Mouse (Mus musculus): ENCODE data around the gene Rbm20.
"Not testable (repeated sequence)": the region's sequence is repeated elsewhere in the genome, so short reads cannot be mapped to it uniquely, and the experiment has no call there.

Gene Rbm20

GRCm38 (mm10) chr19:53791751-53792720 lies 114.9 kb downstream of the Rbm20 start:
- DNase-seq (ENCODE audit: low read depth): no peak

- DNase-seq (ENCODE audit: low read depth): no peak
Observed at GRCm38 (mm10) chr19:53792976-53793897, 116.1 kb downstream of the Rbm20 start.

GRCm38 (mm10) chr19:53793994-53794890 lies 117.1 kb downstream of the Rbm20 start:
- DNase-seq (ENCODE audit: low read depth): no peak

- DNase-seq (ENCODE audit: low read depth): no peak
Observed at GRCm38 (mm10) chr19:53794996-53795395, 117.9 kb downstream of the Rbm20 start.

- no peak for DNase-seq (ENCODE audit: low read depth)
Observed at GRCm38 (mm10) chr19:53796020-53796419, 118.9 kb downstream of the Rbm20 start.

GRCm38 (mm10) chr19:53797770-53798169 lies 120.7 kb downstream of the Rbm20 start:
- DNase-seq (ENCODE audit: low read depth): no peak

- DNase-seq (ENCODE audit: low read depth): peak; percentile 34
Observed at GRCm38 (mm10) chr19:53799885-53800284, 122.8 kb downstream of the Rbm20 start.

- DNase-seq (ENCODE audit: low read depth): peak; percentile 87
Observed at GRCm38 (mm10) chr19:53800365-53800999, 123.4 kb downstream of the Rbm20 start.

GRCm38 (mm10) chr19:53801380-53801779 lies 124.3 kb downstream of the Rbm20 start:
- DNase-seq (ENCODE audit: low read depth): no peak

- peak; percentile 68 for DNase-seq (ENCODE audit: low read depth)
Observed at GRCm38 (mm10) chr19:53801789-53802683, 124.9 kb downstream of the Rbm20 start.

GRCm38 (mm10) chr19:53803954-53804353 lies 126.8 kb downstream of the Rbm20 start:
- DNase-seq (ENCODE audit: low read depth): peak; percentile 51

- DNase-seq (ENCODE audit: low read depth): no peak
Observed at GRCm38 (mm10) chr19:53805063-53805462, 128.0 kb downstream of the Rbm20 start.

GRCm38 (mm10) chr19:53806126-53806525 lies 129.0 kb downstream of the Rbm20 start:
- DNase-seq (ENCODE audit: low read depth): no peak

- DNase-seq (ENCODE audit: low read depth): not testable (repeated sequence)
Observed at GRCm38 (mm10) chr19:53806526-53807275, 129.6 kb downstream of the Rbm20 start.

GRCm38 (mm10) chr19:53807276-53807801 lies 130.2 kb downstream of the Rbm20 start:
- DNase-seq (ENCODE audit: low read depth): peak; percentile 63

- peak; percentile 62 for DNase-seq (ENCODE audit: low read depth)
Observed at GRCm38 (mm10) chr19:53808041-53808777, 131.1 kb downstream of the Rbm20 start.

GRCm38 (mm10) chr19:53809185-53809861 lies 132.2 kb downstream of the Rbm20 start:
- no peak for DNase-seq (ENCODE audit: low read depth)

- DNase-seq (ENCODE audit: low read depth): no peak
Observed at GRCm38 (mm10) chr19:53810024-53810423, 132.9 kb downstream of the Rbm20 start.
